Comparison of ENCODE assay signal across 8 mouse cellular contexts in genomic region chr7:46840787-46841525, GRCm38 (mm10). TPM values are rescaled to one million over a fixed set of nuclear protein-coding genes. Genes with fewer than 3 reads are reported as not detected.
DNase-seq lines count a peak whose midpoint lies in the region; ATAC-seq and TF ChIP-seq lines count a peak whose summit lies in the region.

TSS of gene Ldha (plus strand) at chr7:46841475.

- H3K27me3 ChIP-seq in midbrain, embryonic 13.5 days = 0 out of 2 replicates have a peak, but pooled peaks cover 16% of the 10 kb centered on the region

- no peaks in the 10 kb centered on the region for H3K36me3 ChIP-seq in midbrain, embryonic 13.5 days

- no peak within 1 kb of the TSS for H3K9ac ChIP-seq in midbrain, embryonic 13.5 days (replicated peaks)

- no peak within 1 kb of the TSS for H3K27ac ChIP-seq in layer of hippocampus, adult 2 months
- H3K27ac ChIP-seq in bone marrow macrophage, adult 2 months (ENCODE audit: insufficient read depth, low read depth, low read length) = no peak within 1 kb of the TSS
- no peak within 1 kb of the TSS for H3K27ac ChIP-seq in midbrain, embryonic 13.5 days

- no peak for DNase-seq in layer of hippocampus, adult 2 months (ENCODE audit: low spot score in 2 of 2)
- no peak for DNase-seq in layer of hippocampus, adult 9-10 months (ENCODE audit: low spot score)
- no peak for DNase-seq in gonadal fat pad, adult 2 months (ENCODE audit: low read depth)
- no peak for DNase-seq in layer of hippocampus, postnatal 10 days (ENCODE audit: low spot score in 2 of 2)
- DNase-seq in ovary, postnatal 14 days (ENCODE audit: low spot score) = no peak
- no peak for DNase-seq in frontal cortex, postnatal 25 days (ENCODE audit: low spot score in 2 of 2)

- no peak for ATAC-seq in midbrain, embryonic 13.5 days

- H3K9me3 ChIP-seq in midbrain, embryonic 13.5 days = no peaks in the 10 kb centered on the region

- TF ChIP-seq POLR2A in bone marrow macrophage, adult 2 months (IDR thresholded peaks at IDR 0.05; ENCODE audit: borderline replicate concordance, low read depth, low read length) = no peak

- no peak for TF ChIP-seq CTCF in layer of hippocampus, adult 2 months (conservative IDR thresholded peaks at IDR 0.05)
- no peak for TF ChIP-seq CTCF in bone marrow macrophage, adult 2 months (IDR thresholded peaks at IDR 0.05; ENCODE audit: low read depth, low read length)

- H3K4me2 ChIP-seq in midbrain, embryonic 13.5 days (replicated peaks) = no peak within 1 kb of the TSS

- H3K4me3 ChIP-seq in layer of hippocampus, adult 2 months = no peak within 1 kb of the TSS
- H3K4me3 ChIP-seq in bone marrow macrophage, adult 2 months (ENCODE audit: insufficient read depth, low read length) = no peak within 1 kb of the TSS
- no peak within 1 kb of the TSS for H3K4me3 ChIP-seq in midbrain, embryonic 13.5 days (replicated peaks)

- 30% methylated on average over 6 of the region's 6 CpGs for WGBS in midbrain, embryonic 13.5 days

- H3K4me1 ChIP-seq in bone marrow macrophage, adult 2 months (ENCODE audit: control insufficient read depth, insufficient read depth, low read length) = peaks cover 45% of the 10 kb centered on the region
- peaks cover 27% of the 10 kb centered on the region for H3K4me1 ChIP-seq in midbrain, embryonic 13.5 days (replicated peaks)

RNA-seq across cellular contexts. Expression of gene Ldha, which starts in this region (rescaled TPM):
- total RNA-seq in layer of hippocampus, adult 2 months (2021) = 100 to 1,000 TPM; 280 to 297 TPM
- polyA plus RNA-seq in bone marrow macrophage, adult 2 months (2012; ENCODE audit: insufficient read depth, insufficient read length, missing spikeins) = 344 and 355 TPM in 2 replicates
- polyA plus RNA-seq in gonadal fat pad, adult 2 months (2012; rRNA removed) = 562 and 1,009 TPM in 2 replicates
- total RNA-seq in layer of hippocampus, postnatal 10 days (2021) = 100 to 1,000 TPM; 430 to 445 TPM
- 501 and 553 TPM in 2 replicates for polyA plus RNA-seq in midbrain, embryonic 13.5 days (2015; fragmentation: Nextera tagmentation; extraction: Ambion mirVana)
